Mouse (Mus musculus) G1E (cell line): ENCODE measurements around the gene Itsn1. TPM values are rescaled to one million over a fixed set of nuclear protein-coding genes. Genes with fewer than 3 reads are reported as not detected.

Experiments
- ATAC-seq: 2 replicates; pipeline ENCODE4 v1.8.0; 2016; ENCODE audit warnings: mild to moderate bottlenecking; ENCODE audit not compliant: insufficient number of reproducible peaks, poor library complexity, low FRiP score, severe bottlenecking; ENCODE audit errors: extremely low read depth
- DNase-seq: peaks from one replicate; pipeline ENCODE4 v3.0.0; 2012; ENCODE audit warnings: low spot score
- H3K27me3 ChIP-seq: 2 replicates; pipeline ENCODE4 v1.6.1; 2012; ENCODE audit warnings: mild to moderate bottlenecking, low read length, inconsistent platforms; ENCODE audit not compliant: insufficient read depth
- H3K36me3 ChIP-seq: replicated peaks from 2 replicates; pipeline ENCODE3; 2012; ENCODE audit warnings: mild to moderate bottlenecking, inconsistent platforms
- H3K4me1 ChIP-seq: 2 replicates; pipeline ENCODE4 v1.6.1; 2012; ENCODE audit warnings: low read depth, low read length, inconsistent platforms, mixed read lengths; ENCODE audit not compliant: insufficient read depth
- H3K4me3 ChIP-seq: 2 replicates; pipeline ENCODE4 v1.5.1; 2012; ENCODE audit warnings: low read depth, mild to moderate bottlenecking, inconsistent platforms, low read length, moderate library complexity, mixed read lengths
- H3K9me3 ChIP-seq: replicated peaks from 2 replicates; pipeline ENCODE4 v1.6.1; 2012; ENCODE audit warnings: inconsistent platforms
- CTCF ChIP-seq: IDR thresholded peaks from 2 replicates; pipeline ENCODE4 v1.5.1; 2012; ENCODE audit warnings: low read depth, low read length, inconsistent platforms, mixed read lengths
- GATA1 ChIP-seq: IDR thresholded peaks from 2 replicates; pipeline ENCODE4 v1.6.1; 2012; ENCODE audit warnings: borderline replicate concordance, low read length, inconsistent platforms, mixed read lengths
- GATA2 ChIP-seq: IDR thresholded peaks from 2 replicates; pipeline ENCODE4 v1.6.1; 2012; ENCODE audit warnings: low read depth, low read length, inconsistent platforms, borderline replicate concordance
- POLR2AphosphoS5 ChIP-seq: IDR thresholded peaks from 2 replicates; pipeline ENCODE4 v1.6.1; 2012; ENCODE audit warnings: low read depth, low read length, inconsistent platforms; ENCODE audit not compliant: insufficient replicate concordance
- TAL1 ChIP-seq: conservative IDR thresholded peaks from 2 replicates; pipeline ENCODE4 v1.6.1; 2012; ENCODE audit warnings: low read depth, low read length, inconsistent platforms, mixed read lengths
- polyA plus RNA-seq: library from polyadenylated mRNA; stranded (reverse); fragments of >175 nt; gene quantifications from 2 replicates; pipeline ENCODE4 v1.2.3, GENCODE M21; 2012
- total RNA-seq, 2 experiments: library from RNA; stranded (forward) in 1 of 2; stranded (reverse) in 1 of 2; fragments of 200-1000 nt in 1 of 2; fragments of >200 nt in 1 of 2; fragmentation: Nextera tagmentation in 1 of 2; gene quantifications; 2 replicates each; pipeline ENCODE4 v1.2.3; 2014 to 2017

Gene Itsn1
- total and polyA plus RNA-seq, 3 experiments, result 19.9 to 64.8 (median 32.6) TPM

DNA sequence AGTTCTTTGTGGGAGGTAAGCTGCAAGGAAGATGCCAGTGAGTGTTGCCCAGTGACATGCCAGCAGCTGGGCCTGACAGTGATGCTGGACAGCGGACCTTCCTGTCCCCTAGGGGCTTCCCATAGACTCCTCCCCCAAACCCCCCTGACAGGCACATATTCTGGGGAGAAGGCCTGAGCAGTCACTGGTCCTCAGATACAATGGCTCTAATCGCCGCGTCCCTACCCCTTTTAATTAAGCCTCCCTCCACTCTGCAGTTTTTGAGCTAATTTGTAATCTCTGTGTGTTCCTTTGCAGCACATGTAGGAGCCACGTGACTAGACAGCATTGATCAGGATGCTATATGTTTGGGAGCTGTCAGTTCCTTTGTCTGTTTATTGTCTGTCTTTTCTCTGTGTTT lies 41.6 kb downstream of the Itsn1 start:
- peaks cover 17% of the 10 kb centered on the region for H3K4me1 ChIP-seq
- ATAC-seq (no peak), DNase-seq (no peak)
- no peak overlapping the region for H3K4me3 ChIP-seq
- peaks cover 3% of the 10 kb centered on the region; the same call in 1 of the 2 replicates for H3K27me3 ChIP-seq
- TF ChIP-seq CTCF (no peak), GATA1 (no peak)
- H3K36me3 ChIP-seq, result peaks cover 2% of the 10 kb centered on the region
- no peaks in the 10 kb centered on the region for H3K9me3 ChIP-seq

GRCm38 (mm10) chr16:91771334-91771733 lies 42.3 kb downstream of the Itsn1 start:
- peaks cover 2% of the 10 kb centered on the region for H3K36me3 ChIP-seq
- H3K9me3 ChIP-seq, result no peaks in the 10 kb centered on the region
- ATAC-seq, result no peak
- DNase-seq, result no peak
- no peak overlapping the region for H3K4me3 ChIP-seq
- H3K27me3 ChIP-seq, result peaks cover 3% of the 10 kb centered on the region; the same call in 1 of the 2 replicates
- TF ChIP-seq POLR2AphosphoS5 (no peak), GATA2 (no peak), GATA1 (no peak), CTCF (no peak), TAL1 (no peak)
- H3K4me1 ChIP-seq, result peaks cover 13% of the 10 kb centered on the region

GRCm38 (mm10) chr16:91772586-91772985 lies 43.5 kb downstream of the Itsn1 start:
- ATAC-seq (no peak), DNase-seq (no peak)
- peaks cover 3% of the 10 kb centered on the region; the same call in 1 of the 2 replicates for H3K27me3 ChIP-seq
- no peaks in the 10 kb centered on the region for H3K9me3 ChIP-seq
- H3K4me3 ChIP-seq, result no peak overlapping the region
- TF ChIP-seq GATA1, result no peak
- no peak for TF ChIP-seq GATA2
- TF ChIP-seq POLR2AphosphoS5, result no peak
- TF ChIP-seq TAL1, result no peak
- no peak for TF ChIP-seq CTCF
- peaks cover 2% of the 10 kb centered on the region for H3K36me3 ChIP-seq
- H3K4me1 ChIP-seq, result peaks cover 13% of the 10 kb centered on the region

- H3K27me3 ChIP-seq, result no peaks in the 10 kb centered on the region
- peaks cover 7% of the 10 kb centered on the region for H3K36me3 ChIP-seq
- no peaks in the 10 kb centered on the region for H3K9me3 ChIP-seq
- ATAC-seq (no peak), DNase-seq (no peak)
- no peak overlapping the region for H3K4me3 ChIP-seq
- TF ChIP-seq CTCF, result no peak
- no peak for TF ChIP-seq GATA2
- TF ChIP-seq POLR2AphosphoS5, result no peak
- TF ChIP-seq GATA1, result no peak
- H3K4me1 ChIP-seq, result peaks cover 23% of the 10 kb centered on the region
These were observed 50.5 kb downstream of the Itsn1 start for GRCm38 (mm10) chr16:91779576-91779975.

- H3K4me1 ChIP-seq, result peaks cover 23% of the 10 kb centered on the region
- ATAC-seq (no peak), DNase-seq (no peak)
- TF ChIP-seq GATA1, result no peak
- TF ChIP-seq CTCF, result no peak
- TF ChIP-seq TAL1, result no peak
- no peak for TF ChIP-seq GATA2
- no peak for TF ChIP-seq POLR2AphosphoS5
- peaks cover 7% of the 10 kb centered on the region for H3K36me3 ChIP-seq
- H3K27me3 ChIP-seq, result no peaks in the 10 kb centered on the region
- no peak overlapping the region for H3K4me3 ChIP-seq
- no peaks in the 10 kb centered on the region for H3K9me3 ChIP-seq
These were observed 51.1 kb downstream of the Itsn1 start for GRCm38 (mm10) chr16:91780151-91780550.

DNA sequence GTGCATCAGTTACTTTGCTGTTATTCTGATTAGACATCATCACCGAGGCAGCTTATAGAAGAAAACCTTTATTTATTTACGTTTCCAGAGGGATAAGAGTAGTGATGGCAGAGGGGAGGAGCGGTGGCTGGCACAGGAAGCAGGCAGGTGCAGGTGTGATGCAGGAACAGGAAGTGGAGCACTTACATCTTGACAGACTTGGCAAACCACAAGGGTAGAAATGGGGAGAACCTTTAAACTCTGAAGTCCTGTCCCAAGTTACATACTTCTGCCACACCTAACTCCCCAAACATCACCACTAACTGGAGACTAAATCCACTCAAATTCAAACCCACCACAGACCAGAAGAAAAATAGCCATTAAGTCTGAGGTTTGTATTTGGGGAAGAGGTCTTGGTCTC lies 51.7 kb downstream of the Itsn1 start:
- no peak for TF ChIP-seq TAL1
- TF ChIP-seq POLR2AphosphoS5, result no peak
- no peak for TF ChIP-seq GATA1
- no peak for TF ChIP-seq GATA2
- TF ChIP-seq CTCF, result no peak
- Histone ChIP-seq H3K4me1 (peaks cover 23% of the 10 kb centered on the region), H3K36me3 (peaks cover 9% of the 10 kb centered on the region), H3K4me3 (no peak overlapping the region), H3K27me3 (no peaks in the 10 kb centered on the region), H3K9me3 (no peaks in the 10 kb centered on the region)
- ATAC-seq (no peak), DNase-seq (no peak)

DNA sequence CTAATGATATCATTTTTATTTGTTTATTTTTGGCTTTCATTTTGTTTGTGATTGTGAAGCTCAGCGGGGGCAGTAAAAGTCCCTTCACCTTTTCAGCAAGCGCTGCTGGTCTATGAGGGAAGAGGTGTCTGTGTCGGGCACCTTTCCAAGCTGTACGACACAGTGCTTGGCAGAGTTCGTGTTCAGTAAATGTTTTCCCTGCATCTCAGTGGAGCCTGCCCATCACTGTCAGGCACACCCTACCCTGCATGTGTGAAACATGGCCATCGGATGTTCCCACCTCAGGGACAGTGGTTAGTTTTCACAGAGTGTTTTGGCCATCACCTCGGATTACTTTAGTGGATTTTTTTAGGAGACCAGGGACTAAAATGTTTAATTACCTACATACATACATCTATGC lies 54.1 kb downstream of the Itsn1 start:
- Histone ChIP-seq H3K36me3 (peaks cover 19% of the 10 kb centered on the region), H3K4me1 (peaks cover 20% of the 10 kb centered on the region), H3K4me3 (no peak overlapping the region), H3K27me3 (no peaks in the 10 kb centered on the region), H3K9me3 (no peaks in the 10 kb centered on the region)
- DNase-seq (no peak), ATAC-seq (no peak)
- no peak for TF ChIP-seq CTCF
- TF ChIP-seq TAL1, result no peak
- TF ChIP-seq GATA1, result no peak
